In the genomic region with DNA sequence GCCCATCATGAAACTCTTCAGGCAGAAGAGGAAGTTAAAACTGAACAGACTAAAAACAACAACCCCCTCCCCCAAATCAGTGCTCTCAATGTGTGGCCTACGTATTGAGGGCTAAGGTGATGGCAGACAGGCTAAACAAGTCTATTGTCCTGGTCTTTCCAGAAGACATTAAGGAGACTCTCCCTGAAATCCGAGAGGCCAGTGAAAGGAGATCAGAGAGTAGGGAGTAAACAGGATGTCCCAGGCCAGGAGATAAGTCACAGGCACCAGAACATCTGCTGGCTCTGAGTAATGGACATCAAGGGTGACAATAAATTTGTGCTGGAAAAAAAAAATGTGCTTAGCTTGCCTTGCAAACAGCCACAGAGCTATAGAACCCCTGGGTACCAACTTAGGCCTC, we compare ENCODE assay signal across 25 mouse cellular contexts.
DNase-seq lines count a peak whose midpoint lies in the region; ATAC-seq and TF ChIP-seq lines count a peak whose summit lies in the region.
"Had no signal": no experiment of that assay in that cellular context is flagged by ENCODE, and none has a peak within 500 bp of the region (broad histone marks: within the 10 kb centered on the region; RNA-seq: fewer than 3 reads in every experiment).

No protein-coding gene starts in this region.

- peak; percentile 26 to 51 for DNase-seq in adrenal gland, adult (ENCODE audit: inconsistent age in 2 of 2, low spot score in 1 of 2)
- DNase-seq in adrenal gland, postnatal 36 days, result no peak
- peak; percentile 10 for DNase-seq in kidney, adult 9 months
- DNase-seq in kidney, adult 11 months, result no peak
- DNase-seq in lung, adult 2 months, result no peak
- DNase-seq in right cerebral cortex, postnatal 25 days, result no peak
- no peak for DNase-seq in heart, adult 9 months (ENCODE audit: low spot score in 2 of 2)
- DNase-seq: adrenal gland, postnatal 14 days; cerebellum, adult 9-10 months; gastrocnemius, adult 2 months; liver; thymus, adult 2 months; thymus, postnatal 4 days had no signal

- peak overlapping the region; percentile 94 for H3K27ac ChIP-seq in lung, embryonic 16.5 days (ENCODE audit: low read length)
- H3K27ac ChIP-seq: gastrocnemius, adult 2 months; heart, embryonic 10.5 days; hindbrain, embryonic 15.5 days; left cerebral cortex, adult 2 months; limb, embryonic 10.5 days; liver, embryonic 15.5 days; neural tube, embryonic 15.5 days; stomach, postnatal 0 days had no signal

- peak; percentile 45 for ATAC-seq in lung, embryonic 16.5 days (ENCODE audit: low read depth)
- ATAC-seq: activated CD4-positive, CD25-positive, alpha-beta regulatory T cell, adult 4 months; forebrain, embryonic 14.5 days had no signal

- H3K9me3 ChIP-seq in lung, embryonic 16.5 days (ENCODE audit: control insufficient read depth, low read length), result no peaks in the 10 kb centered on the region
- H3K9me3 ChIP-seq: embryonic facial prominence, embryonic 13.5 days; heart, embryonic 10.5 days; hindbrain, embryonic 15.5 days; limb, embryonic 10.5 days; liver, embryonic 15.5 days; neural tube, embryonic 15.5 days had no signal

- no peak overlapping the region for H3K4me3 ChIP-seq in lung, embryonic 16.5 days (ENCODE audit: low read length)
- no peak overlapping the region for H3K4me3 ChIP-seq in lung, adult 2 months (replicated peaks; ENCODE audit: extremely low read depth, low read depth, low read length)
- H3K4me3 ChIP-seq: embryonic facial prominence, embryonic 13.5 days; gastrocnemius, adult 2 months; heart, embryonic 10.5 days; hindbrain, embryonic 15.5 days; left cerebral cortex, adult 2 months; limb, embryonic 10.5 days; liver, embryonic 15.5 days; neural tube, embryonic 15.5 days had no signal

- H3K9ac ChIP-seq in lung, embryonic 16.5 days (ENCODE audit: low read length), result no peak overlapping the region
- H3K9ac ChIP-seq: embryonic facial prominence, embryonic 13.5 days; hindbrain, embryonic 15.5 days; liver, embryonic 15.5 days; neural tube, embryonic 15.5 days had no signal

- H3K4me2 ChIP-seq in lung, embryonic 16.5 days (ENCODE audit: low read depth, low read length), result no peak overlapping the region
- H3K4me2 ChIP-seq: embryonic facial prominence, embryonic 13.5 days; hindbrain, embryonic 15.5 days; liver, embryonic 15.5 days; midbrain, embryonic 11.5 days; neural tube, embryonic 15.5 days had no signal

- WGBS in lung, embryonic 16.5 days, result 20% methylated on average over 2 of the region's 2 CpGs
- WGBS in lung, adult 2 months, result 29% methylated on average over 2 of the region's 2 CpGs

- H3K4me1 ChIP-seq in lung, embryonic 16.5 days (replicated peaks; ENCODE audit: control insufficient read depth, insufficient read depth, low read length), result peaks cover 8% of the 10 kb centered on the region
- H3K4me1 ChIP-seq in lung, adult 2 months (ENCODE audit: control insufficient read depth, insufficient read depth, low read length), result no peaks in the 10 kb centered on the region
- H3K4me1 ChIP-seq: heart, embryonic 10.5 days; hindbrain, embryonic 15.5 days; liver, embryonic 15.5 days; neural tube, embryonic 15.5 days had no signal

- H3K27me3 ChIP-seq in lung, embryonic 16.5 days (ENCODE audit: control insufficient read depth, insufficient read depth, low read depth, low read length), result no peaks in the 10 kb centered on the region
- H3K27me3 ChIP-seq: embryonic facial prominence, embryonic 13.5 days; hindbrain, embryonic 15.5 days; liver, embryonic 15.5 days; neural tube, embryonic 15.5 days had no signal

- no peak for TF ChIP-seq POLR2A in lung, adult 2 months (IDR thresholded peaks at IDR 0.05; ENCODE audit: borderline replicate concordance, extremely low read depth, low read depth, low read length)

- TF ChIP-seq CTCF in lung, adult 2 months (IDR thresholded peaks at IDR 0.05; ENCODE audit: insufficient read depth, low read length), result no peak

- H3K36me3 ChIP-seq in lung, embryonic 16.5 days (ENCODE audit: control insufficient read depth, insufficient read depth, low read length), result no peaks in the 10 kb centered on the region
- H3K36me3 ChIP-seq: embryonic facial prominence, embryonic 13.5 days; heart, embryonic 10.5 days; hindbrain, embryonic 15.5 days; limb, embryonic 10.5 days; liver, embryonic 15.5 days had no signal

Comparison
In these comparisons a context has a peak if more than half of its experiments do, and no peak if none do; other contexts are left out.
1. DNase-seq: peak in adrenal gland, adult (2 of 2) and kidney, adult 9 months (single experiment); none in adrenal gland, postnatal 36 days (0 of 2), kidney, adult 11 months (single experiment), lung, adult 2 months (single experiment), right cerebral cortex, postnatal 25 days (single experiment) and heart, adult 9 months (0 of 2).